Mouse (Mus musculus) B cell, adult 2 months (primary cell): ENCODE measurements at regions not wholly inside any gene's neighbourhood (a gene's known extent, or its start where the extent isn't known, plus 50 kb on each side); places are given as distances from the start of the nearest gene placed in this dataset.

Experiments used
- DNase-seq, 2 experiments: peaks; one replicate each; pipeline ENCODE4 v3.0.0; 2022

DNA sequence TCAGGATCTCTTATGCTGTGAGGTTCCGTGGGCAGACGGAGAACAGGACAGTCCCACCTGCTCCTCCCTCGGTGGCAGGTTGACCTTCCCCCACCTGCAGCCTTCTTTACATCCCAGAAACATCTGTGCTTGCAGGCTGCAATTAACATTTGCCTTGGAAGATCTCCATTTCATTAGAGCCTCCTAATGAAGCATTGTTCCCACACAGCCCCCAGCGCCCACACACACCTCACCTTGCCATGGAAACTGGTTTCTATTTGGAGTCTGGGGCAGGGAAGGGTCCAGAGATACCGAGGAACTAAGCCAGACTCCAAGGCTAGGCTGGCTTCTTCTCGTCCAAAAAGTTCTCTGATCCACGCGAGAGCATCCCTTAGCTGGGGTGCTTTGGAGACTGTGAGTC, 56.6 kb upstream of the Rpl38 start:
- no peak for DNase-seq

DNA sequence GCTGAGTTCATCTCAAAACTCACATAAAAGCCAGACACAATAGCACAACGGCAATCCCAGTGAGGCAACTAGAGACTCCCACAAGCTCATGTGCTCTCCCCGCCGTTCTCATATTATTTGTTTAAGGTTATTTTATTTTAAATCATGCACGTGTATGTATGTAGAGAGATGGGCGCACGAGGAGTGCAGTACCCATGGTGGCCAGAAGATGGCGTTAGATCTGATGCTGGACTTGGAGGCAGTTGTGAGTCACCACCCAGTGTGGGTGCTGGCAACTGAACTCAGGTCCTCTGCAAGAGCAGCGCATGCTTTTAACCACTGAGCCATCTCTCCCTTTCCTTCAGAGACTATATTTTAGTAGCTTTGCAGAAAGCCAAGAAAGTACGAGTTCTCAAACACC, 60.3 kb upstream of the Rpl38 start:
- DNase-seq = no peak

DNA sequence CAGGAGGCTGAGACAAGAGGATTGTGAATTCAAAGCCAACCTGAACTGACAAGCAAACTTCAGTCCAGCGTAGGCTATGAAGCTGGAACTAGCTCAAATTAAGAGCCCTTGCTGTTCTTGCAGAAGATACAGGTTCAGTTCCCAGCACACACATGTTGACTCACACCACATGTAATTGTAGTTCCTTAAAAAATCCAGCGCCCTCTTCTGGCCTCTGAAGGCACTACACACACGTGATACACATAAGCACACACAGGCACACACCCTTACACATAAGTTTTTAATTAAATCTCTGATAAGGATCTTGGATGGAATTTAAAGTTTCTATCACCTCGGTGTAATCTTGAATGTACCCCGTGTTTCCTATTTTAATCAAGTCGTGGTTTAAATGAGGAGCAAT, 65.2 kb upstream of the Rpl38 start:
- no peak for DNase-seq

DNA sequence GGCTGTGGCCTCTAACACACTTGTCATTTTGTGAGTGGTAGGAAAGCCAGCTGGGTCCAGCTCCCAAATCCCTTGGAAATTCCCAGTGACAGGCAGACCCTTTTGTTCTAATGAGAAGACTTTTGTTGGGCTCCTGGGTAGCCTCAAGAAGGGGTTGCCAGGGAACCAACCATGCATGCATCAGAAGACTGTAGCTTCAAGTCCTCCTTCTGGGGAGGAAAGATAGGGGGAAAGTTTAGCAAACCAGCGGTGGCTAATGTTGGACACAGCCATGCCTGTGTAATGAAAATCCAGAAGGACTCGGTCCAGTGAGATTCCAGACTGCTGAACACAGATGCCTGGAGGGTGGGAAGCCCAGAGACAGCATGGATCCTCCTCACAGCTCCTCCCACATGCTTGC, 71.1 kb upstream of the Rpl38 start:
- no peak for DNase-seq

DNA sequence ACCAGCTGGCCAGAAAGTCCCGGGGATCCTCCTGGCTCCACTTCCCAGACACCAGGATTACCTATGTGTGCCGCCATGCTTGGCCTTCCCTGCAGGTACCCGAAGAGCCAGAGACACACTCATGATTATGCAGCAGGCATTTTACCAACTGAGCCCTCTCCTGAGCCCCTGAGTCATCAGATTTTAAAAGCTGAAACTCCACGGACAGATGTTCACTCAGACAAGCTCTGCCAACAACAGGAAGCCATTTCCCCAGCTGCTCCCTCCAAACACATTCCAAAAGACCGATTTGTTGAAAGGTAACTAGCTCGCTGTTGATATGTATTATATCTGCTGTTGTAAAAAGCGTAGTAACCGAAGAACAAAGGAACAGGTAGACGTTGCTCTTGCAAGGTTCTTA, 75.4 kb upstream of the Rpl38 start:
- no peak for DNase-seq

DNA sequence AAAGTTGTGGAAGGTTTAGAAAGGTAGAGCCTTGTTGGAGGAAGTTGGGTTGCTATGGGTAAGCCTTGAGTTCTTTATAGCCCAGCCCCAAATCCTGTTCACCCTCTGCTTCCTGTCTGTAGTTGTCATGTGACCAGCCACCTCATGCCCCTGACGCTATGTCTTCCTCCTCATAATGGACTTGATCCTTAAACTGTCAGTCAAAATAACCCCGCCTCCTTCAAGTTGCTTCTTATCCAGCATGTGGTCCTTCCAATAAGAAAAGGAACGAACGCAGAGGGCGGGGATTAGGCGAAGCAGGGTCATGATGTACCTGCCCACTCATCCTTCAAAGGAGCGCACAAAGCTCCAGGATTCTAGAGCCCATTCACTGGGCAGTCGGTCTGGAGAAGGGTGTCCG, 79.8 kb upstream of the Rpl38 start:
- DNase-seq = no peak

DNA sequence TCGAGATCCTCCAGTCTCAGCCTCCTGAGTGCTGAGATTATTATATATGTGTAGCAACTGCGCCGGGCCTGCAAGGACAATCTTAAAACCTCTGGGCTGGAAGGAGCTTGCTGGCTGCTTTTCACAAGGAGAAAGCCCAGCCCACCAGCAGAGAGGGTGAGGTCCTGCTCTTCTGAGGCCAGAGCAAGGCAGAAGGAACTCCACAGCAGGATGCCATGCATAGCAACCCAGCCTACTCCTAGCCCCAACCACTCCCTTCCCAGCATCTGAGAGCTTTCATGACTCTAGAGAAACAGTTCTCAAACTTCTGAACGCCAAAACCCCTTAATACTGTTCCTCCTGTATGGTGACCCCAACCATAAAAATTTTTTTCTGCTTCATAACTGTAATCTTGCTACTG, 80.3 kb upstream of the Rpl38 start:
- no peak for DNase-seq

DNA sequence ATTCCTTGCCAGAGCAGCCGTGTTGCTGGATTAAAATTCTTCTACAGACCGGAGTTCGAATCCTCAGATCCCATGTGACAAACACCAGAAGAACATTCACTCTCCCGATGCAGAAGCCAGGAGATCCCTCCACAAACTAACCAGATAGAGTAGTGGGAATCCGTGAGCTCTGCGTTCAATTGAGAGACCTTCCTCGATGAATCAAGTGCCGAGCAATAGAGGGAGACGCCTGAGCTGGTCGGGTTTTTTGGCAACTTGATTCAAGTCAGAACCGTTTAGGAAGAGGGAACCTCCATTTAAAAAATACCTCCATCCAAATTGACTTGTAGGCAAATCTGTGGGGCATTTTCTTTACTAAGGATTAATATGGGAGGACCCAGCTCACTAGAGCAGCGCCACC, 81.9 kb upstream of the Rpl38 start:
- no peak for DNase-seq

DNA sequence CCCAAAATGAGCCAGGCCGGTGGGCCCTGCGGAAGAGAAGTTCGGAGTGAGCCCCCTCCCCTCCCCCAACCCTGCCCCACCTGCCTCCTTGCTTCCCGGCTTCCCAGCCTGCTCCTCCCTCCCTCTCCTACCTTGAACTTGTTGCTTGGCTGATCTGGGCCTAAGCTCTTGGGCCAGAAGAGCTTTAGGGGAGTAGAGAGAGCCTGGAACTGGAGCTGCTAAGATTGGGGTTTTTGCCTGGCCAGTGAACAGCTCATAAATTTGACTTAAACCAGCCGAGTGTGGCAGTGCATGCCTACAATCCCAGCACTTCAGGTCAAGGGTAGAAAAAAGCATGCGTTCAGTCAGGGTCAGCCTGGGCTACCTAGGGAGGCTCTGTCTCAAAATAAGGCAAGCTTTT, 83.5 kb upstream of the Rpl38 start:
- no peak for DNase-seq

DNA sequence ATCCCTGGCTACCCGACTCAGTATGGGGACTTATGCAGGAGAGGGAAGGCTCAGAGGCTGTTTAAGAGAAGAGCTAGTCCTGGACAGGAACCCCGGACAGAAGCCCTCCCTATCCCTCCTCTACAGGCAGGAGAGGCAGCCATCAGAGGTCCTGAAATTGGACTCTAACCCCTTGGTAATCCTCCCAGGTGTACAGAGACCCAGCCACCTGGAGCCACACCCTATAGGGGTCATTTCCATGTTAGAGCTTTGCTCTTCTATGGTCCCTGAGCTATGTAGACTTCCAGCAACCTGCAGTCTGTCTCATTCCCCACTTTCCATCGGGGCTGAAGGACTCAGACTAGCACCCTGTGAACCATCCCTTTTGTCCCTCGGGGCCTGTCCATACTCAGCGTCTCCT, 84.2 kb upstream of the Rpl38 start:
- no peak for DNase-seq

DNA sequence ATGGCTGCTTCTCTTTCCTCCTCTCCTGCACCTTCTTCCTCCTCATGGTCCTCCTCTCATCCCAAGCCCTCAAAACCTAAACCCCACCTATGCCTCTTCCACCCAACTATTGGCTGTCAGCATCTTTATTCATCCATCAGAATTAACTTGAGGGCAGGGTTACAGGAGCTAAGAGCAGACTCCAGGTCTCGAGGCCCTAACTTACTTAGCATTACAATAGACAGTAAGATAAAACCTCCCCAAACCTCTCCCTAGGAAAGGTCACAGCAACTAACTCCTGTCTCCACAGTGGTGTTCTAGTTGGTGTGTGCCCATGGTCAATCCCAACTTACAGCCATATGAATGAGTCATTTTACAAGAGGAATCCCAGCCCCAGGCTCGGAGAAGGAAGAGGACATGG, 88.3 kb upstream of the Rpl38 start:
- DNase-seq = no peak

DNA sequence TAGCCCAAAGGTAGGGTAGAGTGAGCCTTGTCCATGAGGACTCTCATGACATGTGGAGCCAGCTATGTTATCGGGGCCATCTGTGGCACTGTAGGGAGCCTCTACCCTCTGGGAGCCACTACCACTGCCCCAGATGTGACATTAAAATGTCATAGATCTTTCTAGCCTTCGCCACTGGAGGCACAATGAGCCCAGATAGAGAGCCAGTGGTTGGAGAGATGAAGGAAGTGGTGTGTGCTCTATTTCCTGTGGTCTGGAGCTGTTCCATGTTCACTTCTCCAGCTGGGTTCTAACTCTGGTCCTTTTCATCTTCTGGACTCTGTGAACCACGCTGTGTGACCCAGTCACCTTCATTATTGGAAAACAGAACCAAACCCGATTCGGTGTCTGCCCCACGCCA, 89.8 kb upstream of the Rpl38 start:
- DNase-seq = no peak

DNA sequence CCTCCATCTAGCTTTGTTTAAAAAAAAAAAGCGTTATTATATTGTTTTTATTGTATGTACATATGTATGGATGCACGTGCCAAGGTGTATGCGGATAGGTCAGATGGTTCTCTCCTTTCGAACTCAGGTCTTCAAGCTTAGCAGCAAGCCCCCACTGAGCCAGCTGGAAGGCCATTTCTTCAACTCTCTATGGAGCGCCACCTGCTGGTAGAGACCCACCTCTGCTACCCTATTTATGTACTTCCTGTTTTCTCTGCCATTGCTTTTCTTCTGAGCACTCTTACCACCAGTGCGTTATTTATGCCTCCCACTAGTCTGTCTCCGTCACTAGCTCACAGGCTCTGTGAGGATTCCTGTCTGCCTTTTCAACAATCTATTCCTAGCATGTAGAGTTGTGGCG, 91.5 kb upstream of the Rpl38 start:
- peak; percentile 42 to 46 for DNase-seq

DNA sequence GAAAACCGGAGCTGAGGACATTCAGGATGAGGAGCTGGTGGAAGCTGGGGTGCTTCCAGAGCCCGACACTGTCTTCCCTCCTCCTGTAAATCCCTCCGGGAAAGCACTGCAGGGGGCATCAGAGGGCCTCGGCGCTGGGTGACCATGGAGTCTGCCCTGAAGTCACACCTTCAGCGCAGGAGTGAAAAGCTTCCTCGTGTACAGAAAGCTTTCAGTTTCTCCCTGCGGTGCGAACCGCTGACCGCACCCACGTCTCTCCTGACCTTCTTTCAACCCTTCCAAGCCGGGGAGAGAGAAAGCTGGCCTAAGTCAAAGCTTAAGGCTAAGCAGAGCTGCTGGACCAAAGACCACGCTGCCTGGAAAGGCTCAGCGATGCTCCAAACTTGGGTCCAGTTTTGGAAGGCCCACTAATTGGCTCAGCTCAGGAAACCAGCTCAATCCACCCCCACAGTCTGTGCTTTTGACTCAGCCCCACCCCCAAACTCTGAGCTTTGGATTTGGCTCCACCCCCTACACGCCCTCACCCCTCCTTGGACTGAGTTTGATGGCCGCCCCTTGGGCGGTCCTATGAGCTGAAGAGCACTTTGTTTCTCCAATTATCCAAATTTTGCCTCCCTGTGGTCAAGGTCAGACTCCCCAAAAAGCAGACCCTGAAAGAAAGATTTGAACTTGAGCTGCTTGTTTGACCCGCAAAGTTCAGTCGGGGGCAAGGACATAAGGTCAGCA, 97.0 kb upstream of the Rpl38 start:
- DNase-seq = no peak

DNA sequence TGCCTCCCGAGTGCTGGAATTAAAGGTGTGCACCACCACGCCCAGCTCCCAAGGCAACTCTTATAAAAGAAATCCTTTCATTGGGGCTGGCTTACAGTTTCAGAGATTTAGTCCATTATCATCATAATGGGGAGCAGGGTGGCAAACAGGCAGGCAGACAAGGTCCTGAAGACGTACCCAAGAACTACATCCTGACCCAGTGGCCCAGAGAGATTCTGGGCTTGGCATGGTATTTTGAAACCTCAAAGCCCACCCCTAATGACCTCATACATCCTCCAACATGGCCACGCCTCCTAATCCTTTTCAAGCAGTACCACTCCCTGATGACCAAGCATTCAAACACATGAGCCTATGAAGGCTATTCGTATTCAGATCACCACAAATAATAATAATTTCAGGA, 98.2 kb upstream of the Rpl38 start:
- DNase-seq = no peak

DNA sequence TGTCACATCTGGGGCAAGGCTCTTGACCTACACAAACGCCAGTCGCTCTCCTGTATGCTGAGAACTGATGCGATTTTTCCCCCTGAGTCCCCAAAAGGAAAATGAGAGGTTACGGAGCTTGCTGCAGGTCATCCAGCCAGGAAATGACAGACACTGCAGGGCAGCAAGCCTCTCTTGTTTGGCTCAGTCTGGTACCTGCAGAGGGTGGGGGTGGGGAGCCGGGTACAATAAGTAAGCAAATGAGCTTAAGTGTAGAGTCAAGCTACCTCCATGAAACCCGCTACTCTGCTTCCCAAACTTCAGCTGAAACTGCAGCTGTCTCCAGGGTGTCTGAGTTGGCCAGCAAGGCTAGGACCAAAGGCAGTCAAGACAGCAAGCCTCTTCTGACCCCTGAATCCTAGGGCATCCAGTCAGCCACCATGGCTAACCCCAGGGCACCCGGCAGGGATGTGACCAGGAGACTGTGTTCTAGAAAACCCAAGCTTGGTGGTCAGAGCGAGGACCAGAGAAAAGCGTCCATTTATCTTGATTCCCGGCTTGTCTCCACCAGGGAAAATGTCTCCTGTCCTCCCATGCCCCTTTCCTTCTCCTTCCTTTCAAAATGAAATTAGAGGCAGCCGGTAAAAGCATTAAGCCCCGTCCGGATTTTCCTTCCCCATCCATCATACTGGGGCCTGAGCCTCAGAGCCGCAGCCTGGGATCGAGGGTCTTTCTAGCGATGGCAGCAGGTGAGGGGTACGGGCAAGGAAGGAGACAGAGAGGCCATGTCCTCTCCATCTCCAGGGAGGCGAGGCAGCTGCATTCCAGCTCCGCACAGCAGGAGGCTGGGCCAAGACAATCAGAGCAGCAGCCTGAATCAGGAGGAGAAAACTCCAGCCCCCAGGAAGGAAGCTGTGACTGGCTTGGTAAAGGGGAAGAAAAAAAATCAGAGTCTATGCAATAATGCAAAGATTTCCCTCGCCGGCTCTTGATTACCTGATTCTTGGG, 100.2 kb upstream of the Rpl38 start:
- DNase-seq = no peak

DNA sequence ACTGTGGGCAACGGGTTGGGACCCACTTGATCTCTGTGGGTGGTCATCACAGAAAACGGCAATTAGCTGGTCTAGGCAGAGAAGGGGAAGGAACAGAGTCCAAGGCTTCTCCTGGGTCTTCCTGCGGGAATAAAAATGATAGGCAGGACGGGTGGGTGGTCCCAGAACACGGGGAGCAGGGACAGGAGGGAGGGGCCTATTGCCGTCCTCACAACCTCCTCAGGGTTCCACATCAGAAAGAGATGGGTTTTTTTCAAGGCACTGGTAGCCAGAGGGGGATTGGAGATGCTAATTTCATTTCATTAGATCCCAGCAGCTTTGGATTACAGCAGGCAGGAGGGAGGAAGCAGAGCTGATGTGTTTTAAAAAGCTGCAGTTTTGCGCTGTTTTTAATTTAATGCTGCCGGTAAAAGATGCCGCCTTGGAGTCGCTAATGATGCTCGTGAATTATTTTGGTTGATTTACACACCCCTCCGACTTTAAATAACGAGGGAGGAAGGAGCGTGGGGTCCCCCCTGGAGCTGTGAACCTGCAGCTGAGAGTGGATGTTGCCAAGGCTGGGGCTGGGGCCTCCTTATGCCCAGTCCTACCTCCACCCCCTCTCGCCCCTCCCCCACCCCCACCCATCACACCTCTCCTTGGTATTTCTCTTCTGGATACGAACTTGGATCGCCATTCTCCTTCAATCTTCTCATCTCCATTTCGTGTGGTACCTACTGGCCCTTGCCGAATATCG, 101.1 kb upstream of the Rpl38 start:
- DNase-seq = no peak

DNA sequence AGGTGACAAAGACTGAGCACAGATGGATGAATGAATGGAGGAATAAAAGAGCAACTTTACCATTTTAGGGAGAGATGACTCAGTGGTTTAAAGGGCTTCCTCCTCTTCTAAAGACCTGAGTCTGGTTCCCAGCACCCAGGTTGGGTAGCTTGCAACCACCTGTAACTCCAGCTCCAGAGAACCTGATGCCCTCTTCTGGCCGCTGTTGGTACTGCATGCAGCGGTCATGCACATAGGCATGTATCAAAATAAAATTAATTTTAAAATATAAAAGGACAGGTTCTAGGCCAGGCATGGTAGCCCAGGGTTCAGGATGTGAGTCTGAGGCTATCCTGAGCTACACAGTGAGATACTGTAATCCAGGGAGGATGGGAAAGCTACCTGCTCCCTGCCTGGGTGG, 103.4 kb upstream of the Rpl38 start:
- DNase-seq = peak; percentile 19 to 20

DNA sequence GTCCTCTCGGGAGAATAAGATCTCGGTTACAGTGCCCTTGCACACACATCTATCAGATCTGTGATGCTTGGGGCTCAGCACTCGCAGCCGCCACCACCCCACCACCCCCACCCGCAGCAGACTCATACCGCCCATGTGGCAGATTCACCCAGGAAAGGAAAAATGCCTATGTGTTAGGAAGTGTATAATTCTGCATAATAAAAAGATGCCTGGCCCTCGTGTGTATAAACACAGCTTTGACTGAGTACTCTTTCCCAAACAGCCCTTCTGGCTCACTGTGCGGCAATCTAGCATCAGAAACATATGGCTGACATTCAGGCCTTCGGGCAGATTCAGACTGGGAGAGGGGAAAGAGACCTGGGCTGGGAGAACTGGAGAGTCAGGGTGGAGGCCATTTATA, 105.2 kb upstream of the Rpl38 start:
- DNase-seq = no peak

DNA sequence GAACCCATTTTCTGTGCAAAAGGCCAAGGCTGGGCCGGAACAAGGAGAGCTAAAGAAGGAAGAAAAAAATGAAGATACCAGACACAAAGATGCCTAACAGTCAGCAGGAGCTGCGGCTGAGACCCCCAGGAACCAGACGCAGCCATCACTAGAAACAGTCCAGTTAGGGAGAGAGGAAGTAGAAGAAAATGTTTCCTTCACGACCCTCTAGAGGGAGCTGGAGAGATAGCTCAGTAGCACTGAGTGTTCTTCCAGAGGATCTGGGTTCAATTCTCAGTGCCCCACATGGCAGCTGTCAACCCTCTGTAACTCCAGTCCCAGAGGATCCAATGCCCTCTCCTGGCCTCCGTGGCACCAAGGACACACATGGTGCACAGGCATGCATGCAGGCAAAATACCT, 113.7 kb upstream of the Rpl38 start:
- DNase-seq = no peak

DNA sequence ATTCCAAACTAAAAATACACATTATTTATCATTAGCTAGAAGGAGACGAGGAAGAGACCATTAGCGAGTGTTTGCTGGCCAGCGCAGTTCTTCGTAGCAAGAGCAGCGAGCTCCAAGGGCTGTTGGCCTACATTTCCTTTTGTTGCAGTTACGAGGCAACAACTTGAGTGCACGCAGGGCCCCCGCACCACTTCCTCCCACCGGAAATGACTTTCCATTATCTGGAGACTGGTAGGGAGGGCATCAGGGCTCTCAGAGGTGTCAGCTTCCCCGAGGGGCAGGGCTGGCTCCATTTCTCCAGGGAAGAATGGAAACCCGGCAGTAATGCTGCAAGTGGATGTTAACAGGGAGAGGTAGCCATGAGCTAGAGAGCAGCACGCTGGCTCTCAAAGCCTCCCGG, 114.3 kb upstream of the Rpl38 start:
- DNase-seq = no peak

DNA sequence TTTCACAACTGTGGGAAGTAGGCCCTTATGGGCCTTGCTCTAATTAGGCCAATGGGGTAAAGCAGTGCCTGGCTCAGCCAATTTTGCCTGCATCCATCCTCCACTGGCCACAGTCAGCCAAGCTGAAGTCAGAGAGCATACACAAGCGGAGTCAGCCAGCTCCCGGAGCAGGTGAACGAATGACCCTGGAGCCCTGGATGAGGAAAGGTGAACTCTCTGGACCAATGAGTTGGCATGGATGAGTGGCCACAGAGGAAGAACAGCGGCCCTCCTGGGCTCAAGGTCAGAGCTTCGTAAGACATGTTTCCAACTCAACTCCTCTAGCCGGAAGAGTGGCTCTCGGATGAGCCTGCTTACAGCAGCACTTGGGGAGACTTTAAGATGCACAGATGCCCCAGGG, 116.1 kb upstream of the Rpl38 start:
- DNase-seq = no peak

DNA sequence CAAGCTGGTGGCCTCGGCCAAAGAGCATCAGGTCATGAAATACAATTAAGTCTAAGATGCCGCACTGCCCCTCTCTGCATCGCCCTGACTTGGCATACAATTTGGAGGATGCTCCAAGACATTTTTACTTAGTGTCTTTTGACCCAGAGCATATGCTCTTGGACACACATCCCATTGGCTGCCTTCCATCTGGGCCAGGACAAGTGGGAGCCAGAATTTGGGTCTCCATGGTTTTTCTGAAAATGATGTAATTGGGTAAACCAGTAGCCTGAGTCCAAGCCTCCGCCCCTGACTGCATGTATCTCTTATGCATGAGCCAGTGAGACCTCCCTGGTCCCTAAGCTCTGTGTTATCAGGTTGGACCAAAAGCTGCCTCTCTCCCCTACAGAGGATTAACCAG, 117.1 kb upstream of the Rpl38 start:
- DNase-seq = no peak

DNA sequence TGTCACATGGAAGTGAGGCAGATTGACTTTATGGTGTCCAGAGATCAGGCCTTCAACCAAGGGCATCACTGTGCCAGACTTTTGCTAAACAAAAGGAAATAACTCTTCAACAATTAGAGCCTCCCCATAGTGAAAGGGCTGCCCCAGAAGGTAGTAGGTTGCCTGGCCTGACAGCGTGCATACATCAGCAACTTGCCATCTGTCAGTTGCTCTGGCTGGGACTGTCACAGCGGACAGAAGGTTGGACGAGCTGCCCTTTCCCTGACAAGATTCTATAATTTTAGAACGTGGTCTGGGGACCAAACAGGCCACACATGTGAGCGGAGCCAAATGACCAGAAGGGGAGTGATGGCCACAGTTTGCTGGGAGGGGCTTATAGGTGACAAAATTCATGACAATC, 119.7 kb upstream of the Rpl38 start:
- no peak for DNase-seq
